Mouse (Mus musculus): ENCODE results near the gene Wars.

GRCm38 (mm10) chr12:108812463-108812862 lies 81.5 kb downstream of the Wars start:
- TF ChIP-seq CTCF (IDR thresholded peaks at IDR 0.05; ENCODE audit: low read depth) (no peak), EP300 (optimal IDR thresholded peaks at IDR 0.05) (no peak)
